Mouse (Mus musculus): ENCODE data around the gene Tcf12. TPM values are rescaled to one million over a fixed set of nuclear protein-coding genes. Genes with fewer than 3 reads are reported as not detected.

Gene Tcf12
- polyA plus RNA-seq, 1 experiment from 2014 or later, result 143 TPM

GRCm38 (mm10) chr9:71831756-71832699 is 279.6 kb downstream of the Tcf12 start:
- H3K27me3 ChIP-seq, result no peaks in the 10 kb centered on the region
- H3K4me1 ChIP-seq, result peaks cover 5% of the 10 kb centered on the region; the same call in 1 of the 2 replicates
- no peak overlapping the region for H3K9ac ChIP-seq
- H3K4me3 ChIP-seq, result no peak overlapping the region
- ATAC-seq (ENCODE audit: insufficient number of reproducible peaks, insufficient read depth, low FRiP score, low TSS enrichment, low read depth), result no peak
- no peaks in the 10 kb centered on the region for H3K9me3 ChIP-seq
- WGBS, result 36% methylated on average over 26 of the region's 26 CpGs
- no peaks in the 10 kb centered on the region for H3K36me3 ChIP-seq
- H3K4me2 ChIP-seq, result peak overlapping the region; percentile 22; the same call in 1 of the 2 replicates
- H3K27ac ChIP-seq, result no peak overlapping the region

GRCm38 (mm10) chr9:71830994-71831393 is 280.7 kb downstream of the Tcf12 start:
- Histone ChIP-seq H3K4me1 (peaks cover 7% of the 10 kb centered on the region; the same call in 1 of the 2 replicates), H3K4me3 (no peak overlapping the region), H3K27ac (no peak overlapping the region), H3K27me3 (no peaks in the 10 kb centered on the region), H3K4me2 (no peak overlapping the region), H3K36me3 (no peaks in the 10 kb centered on the region), H3K9me3 (no peaks in the 10 kb centered on the region), H3K9ac (no peak overlapping the region)
- no peak for ATAC-seq (ENCODE audit: insufficient number of reproducible peaks, insufficient read depth, low FRiP score, low TSS enrichment, low read depth)
- WGBS, result 85% methylated on average over 4 of the region's 4 CpGs

GRCm38 (mm10) chr9:71830365-71830764 is 281.3 kb downstream of the Tcf12 start:
- H3K27me3 ChIP-seq, result no peaks in the 10 kb centered on the region
- H3K27ac ChIP-seq, result no peak overlapping the region
- H3K36me3 ChIP-seq, result no peaks in the 10 kb centered on the region

GRCm38 (mm10) chr9:71829753-71830152 is 281.9 kb downstream of the Tcf12 start:
- WGBS, result 76% methylated on average over 3 of the region's 3 CpGs
- Histone ChIP-seq H3K9ac (no peak overlapping the region), H3K4me3 (no peak overlapping the region), H3K9me3 (no peaks in the 10 kb centered on the region), H3K36me3 (no peaks in the 10 kb centered on the region), H3K27me3 (no peaks in the 10 kb centered on the region), H3K4me1 (peaks cover 7% of the 10 kb centered on the region; the same call in 1 of the 2 replicates), H3K27ac (no peak overlapping the region), H3K4me2 (no peak overlapping the region)
- no peak for ATAC-seq (ENCODE audit: insufficient number of reproducible peaks, insufficient read depth, low FRiP score, low TSS enrichment, low read depth)

More at GRCm38 (mm10) chr9:71830365-71830764, 281.3 kb downstream of the Tcf12 start:
- Histone ChIP-seq H3K4me2 (no peak overlapping the region), H3K4me1 (peaks cover 7% of the 10 kb centered on the region; the same call in 1 of the 2 replicates), H3K4me3 (no peak overlapping the region), H3K9ac (no peak overlapping the region), H3K9me3 (no peaks in the 10 kb centered on the region)
- no peak for ATAC-seq (ENCODE audit: insufficient number of reproducible peaks, insufficient read depth, low FRiP score, low TSS enrichment, low read depth)
- WGBS, result 82% methylated on average over 5 of the region's 5 CpGs

- Histone ChIP-seq H3K36me3 (no peaks in the 10 kb centered on the region), H3K4me3 (no peak overlapping the region), H3K27me3 (no peaks in the 10 kb centered on the region), H3K27ac (no peak overlapping the region), H3K9me3 (no peaks in the 10 kb centered on the region), H3K4me1 (peaks cover 7% of the 10 kb centered on the region; the same call in 1 of the 2 replicates), H3K9ac (no peak overlapping the region), H3K4me2 (no peak overlapping the region)
- no peak for ATAC-seq (ENCODE audit: insufficient number of reproducible peaks, insufficient read depth, low FRiP score, low TSS enrichment, low read depth)
- 36% methylated on average over 6 of the region's 6 CpGs for WGBS
Measured at GRCm38 (mm10) chr9:71829137-71829536, 282.5 kb downstream of the Tcf12 start.

GRCm38 (mm10) chr9:71827371-71827770 is 284.3 kb downstream of the Tcf12 start:
- H3K27me3 ChIP-seq, result no peaks in the 10 kb centered on the region
- H3K36me3 ChIP-seq, result no peaks in the 10 kb centered on the region
- peaks cover 7% of the 10 kb centered on the region; the same call in 1 of the 2 replicates for H3K4me1 ChIP-seq
- no peaks in the 10 kb centered on the region for H3K9me3 ChIP-seq
- WGBS, result 89% methylated on average over 5 of the region's 5 CpGs
- no peak for ATAC-seq (ENCODE audit: insufficient number of reproducible peaks, insufficient read depth, low FRiP score, low TSS enrichment, low read depth)
- H3K27ac ChIP-seq, result no peak overlapping the region
- H3K4me3 ChIP-seq, result no peak overlapping the region
- no peak overlapping the region for H3K9ac ChIP-seq
- H3K4me2 ChIP-seq, result no peak overlapping the region

GRCm38 (mm10) chr9:71826040-71826525 is 285.6 kb downstream of the Tcf12 start:
- WGBS, result 76% methylated on average over 12 of the region's 12 CpGs
- H3K4me1 ChIP-seq, result peaks cover 4% of the 10 kb centered on the region; the same call in 1 of the 2 replicates
- H3K9me3 ChIP-seq, result no peaks in the 10 kb centered on the region
- H3K27ac ChIP-seq, result no peak overlapping the region
- no peak overlapping the region for H3K9ac ChIP-seq
- no peak overlapping the region for H3K4me3 ChIP-seq
- no peak for ATAC-seq (ENCODE audit: insufficient number of reproducible peaks, insufficient read depth, low FRiP score, low TSS enrichment, low read depth)
- no peaks in the 10 kb centered on the region for H3K36me3 ChIP-seq
- no peak overlapping the region for H3K4me2 ChIP-seq
- no peaks in the 10 kb centered on the region for H3K27me3 ChIP-seq

GRCm38 (mm10) chr9:71822003-71822402 is 289.7 kb downstream of the Tcf12 start:
- no peaks in the 10 kb centered on the region for H3K27me3 ChIP-seq
- no peak overlapping the region for H3K9ac ChIP-seq
- WGBS, result 83% methylated on average over 3 of the region's 3 CpGs
- H3K27ac ChIP-seq, result no peak overlapping the region
- H3K9me3 ChIP-seq, result no peaks in the 10 kb centered on the region
- H3K36me3 ChIP-seq, result no peaks in the 10 kb centered on the region
- no peak overlapping the region for H3K4me3 ChIP-seq
- no peak overlapping the region for H3K4me2 ChIP-seq
- no peak for ATAC-seq (ENCODE audit: insufficient number of reproducible peaks, insufficient read depth, low FRiP score, low TSS enrichment, low read depth)
- peaks cover 4% of the 10 kb centered on the region; the same call in 1 of the 2 replicates for H3K4me1 ChIP-seq

- no peaks in the 10 kb centered on the region for H3K36me3 ChIP-seq
- H3K27me3 ChIP-seq, result no peaks in the 10 kb centered on the region
- no peak overlapping the region for H3K9ac ChIP-seq
- WGBS, result 85% methylated on average over 7 of the region's 7 CpGs
- H3K4me3 ChIP-seq, result no peak overlapping the region
- no peaks in the 10 kb centered on the region for H3K9me3 ChIP-seq
- no peak for ATAC-seq (ENCODE audit: insufficient number of reproducible peaks, insufficient read depth, low FRiP score, low TSS enrichment, low read depth)
- H3K4me2 ChIP-seq, result no peak overlapping the region
- no peak overlapping the region for H3K27ac ChIP-seq
- H3K4me1 ChIP-seq, result peaks cover 9% of the 10 kb centered on the region
Measured at GRCm38 (mm10) chr9:71818453-71818852, 293.2 kb downstream of the Tcf12 start.

GRCm38 (mm10) chr9:71816121-71816520 is 295.6 kb downstream of the Tcf12 start:
- 62% methylated on average over 3 of the region's 3 CpGs for WGBS

GRCm38 (mm10) chr9:71813565-71813964 is 298.1 kb downstream of the Tcf12 start:
- 83% methylated on average over 3 of the region's 3 CpGs for WGBS
- no peaks in the 10 kb centered on the region for H3K36me3 ChIP-seq
- H3K9me3 ChIP-seq, result no peaks in the 10 kb centered on the region
- H3K27ac ChIP-seq, result no peak overlapping the region
- H3K4me3 ChIP-seq, result no peak overlapping the region
- H3K4me2 ChIP-seq, result no peak overlapping the region
- H3K4me1 ChIP-seq, result peaks cover 25% of the 10 kb centered on the region
- H3K27me3 ChIP-seq, result no peaks in the 10 kb centered on the region
- no peak for ATAC-seq (ENCODE audit: insufficient number of reproducible peaks, insufficient read depth, low FRiP score, low TSS enrichment, low read depth)
- no peak overlapping the region for H3K9ac ChIP-seq

More at GRCm38 (mm10) chr9:71816121-71816520, 295.6 kb downstream of the Tcf12 start:
- no peak overlapping the region for H3K9ac ChIP-seq
- H3K27ac ChIP-seq, result no peak overlapping the region
- H3K4me2 ChIP-seq, result no peak overlapping the region
- H3K27me3 ChIP-seq, result no peaks in the 10 kb centered on the region
- no peaks in the 10 kb centered on the region for H3K36me3 ChIP-seq
- H3K4me1 ChIP-seq, result peaks cover 24% of the 10 kb centered on the region
- no peaks in the 10 kb centered on the region for H3K9me3 ChIP-seq
- no peak for ATAC-seq (ENCODE audit: insufficient number of reproducible peaks, insufficient read depth, low FRiP score, low TSS enrichment, low read depth)
- no peak overlapping the region for H3K4me3 ChIP-seq

GRCm38 (mm10) chr9:71812914-71813313 is 298.8 kb downstream of the Tcf12 start:
- Histone ChIP-seq H3K9me3 (no peaks in the 10 kb centered on the region), H3K4me3 (no peak overlapping the region), H3K27me3 (no peaks in the 10 kb centered on the region), H3K4me2 (no peak overlapping the region), H3K36me3 (no peaks in the 10 kb centered on the region), H3K9ac (no peak overlapping the region), H3K4me1 (peaks cover 26% of the 10 kb centered on the region), H3K27ac (no peak overlapping the region)
- WGBS, result 47% methylated on average over 4 of the region's 4 CpGs
- no peak for ATAC-seq (ENCODE audit: insufficient number of reproducible peaks, insufficient read depth, low FRiP score, low TSS enrichment, low read depth)

All from embryonic facial prominence, embryonic 13.5 days (tissue).